Mouse (Mus musculus): Measurements from ENCODE around the gene Gm21083.

Gene Gm21083

DNA sequence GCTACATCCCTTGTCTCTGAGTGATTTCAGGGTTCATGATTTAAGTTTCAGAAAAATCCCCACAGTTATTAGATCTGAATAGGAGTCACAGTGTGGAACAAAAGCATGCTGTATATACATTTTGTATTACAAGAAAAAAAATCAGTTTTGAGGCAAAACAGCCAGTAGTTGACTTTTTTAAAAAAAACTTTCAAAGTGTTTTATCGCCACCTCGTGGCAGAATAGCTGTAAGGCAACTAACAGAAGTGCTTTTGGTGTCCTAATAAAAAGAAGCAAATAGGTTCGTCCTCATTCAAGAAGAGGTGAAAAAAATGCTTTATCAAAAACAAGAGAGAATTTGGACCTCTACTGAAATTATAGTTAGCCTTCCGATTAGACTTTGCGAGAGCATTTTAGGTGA, 52.9 kb downstream of the Gm21083 start:
- DNase-seq, result peak; percentile 7 to 14
